Mouse (Mus musculus): ENCODE data around the gene Slc35b4.
A peak's percentile ranks its signal among the peaks of the same experiment; 100 is the strongest.

Slc35b4 gene

DNA sequence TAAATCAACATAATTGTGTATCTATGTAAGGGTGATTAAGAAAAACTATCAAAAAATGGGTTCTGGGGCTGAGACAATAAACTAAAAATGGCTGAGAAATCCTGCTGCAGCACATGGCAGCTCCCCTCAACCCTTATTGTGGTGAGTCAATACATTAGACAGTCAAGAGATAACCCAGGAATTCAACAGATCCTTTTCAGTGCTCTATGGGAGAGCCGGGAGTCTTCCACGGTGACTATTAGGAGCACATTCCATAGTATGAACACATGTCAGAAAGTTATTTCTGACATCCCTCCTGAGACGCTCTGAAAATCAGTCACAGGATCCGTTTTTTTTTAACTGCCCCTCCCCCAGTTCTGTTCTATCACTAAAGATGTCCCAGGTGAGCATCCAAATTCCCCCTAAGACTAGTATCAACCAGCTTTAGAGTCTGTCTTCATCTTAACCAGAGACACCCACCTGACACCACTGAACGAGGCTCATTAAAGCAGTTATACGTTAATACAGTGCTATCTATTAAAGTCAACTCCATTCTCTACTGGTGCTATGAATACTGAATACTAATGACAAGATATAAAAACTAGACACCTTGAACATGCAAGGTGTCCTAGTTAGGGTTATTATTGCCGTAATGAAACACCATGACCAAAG is 5.9 kb downstream of the Slc35b4 start:
- no peak for DNase-seq (ENCODE audit: low read depth, low spot score)

DNA sequence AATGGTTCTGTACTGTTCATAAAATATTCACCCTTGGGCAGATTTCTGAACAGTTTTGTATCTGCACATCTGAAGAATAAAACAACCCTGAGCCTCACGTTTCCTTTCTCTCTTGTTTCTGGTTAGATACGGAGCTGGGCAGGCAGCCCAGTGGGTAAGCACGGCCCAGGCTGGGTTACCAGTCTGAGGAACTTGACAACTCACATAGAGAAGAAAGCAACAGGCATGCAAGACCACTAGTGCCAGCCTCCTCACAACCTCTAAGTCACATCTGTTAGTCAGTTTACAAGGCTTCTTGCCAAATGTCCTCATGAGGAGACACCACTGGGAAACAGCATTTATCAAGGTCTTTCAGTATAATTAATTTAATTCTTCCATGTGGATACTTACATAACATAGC is 8.1 kb downstream of the Slc35b4 start:
- no peak for DNase-seq (ENCODE audit: low read depth, low spot score)

DNA sequence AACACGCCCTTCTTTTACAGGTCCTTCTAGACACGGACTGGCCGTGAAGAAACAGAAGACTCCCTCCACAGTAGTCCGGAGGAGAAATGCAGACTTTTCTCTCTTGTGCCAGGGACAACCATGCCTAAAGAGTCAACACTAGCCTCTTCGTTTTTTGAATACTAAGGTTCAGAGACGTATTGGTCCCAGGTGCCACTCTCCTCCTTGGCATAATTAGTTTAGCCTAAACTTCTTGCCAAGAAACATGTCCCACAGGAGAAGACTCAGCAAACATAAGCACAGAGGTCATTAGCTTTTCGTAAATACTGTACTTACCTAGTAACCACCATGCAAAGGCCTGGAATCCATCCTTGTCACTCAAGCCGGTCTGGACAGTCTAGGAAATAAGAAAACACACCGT is 13.9 kb downstream of the Slc35b4 start:
- DNase-seq (ENCODE audit: low read depth, low spot score) = no peak

DNA sequence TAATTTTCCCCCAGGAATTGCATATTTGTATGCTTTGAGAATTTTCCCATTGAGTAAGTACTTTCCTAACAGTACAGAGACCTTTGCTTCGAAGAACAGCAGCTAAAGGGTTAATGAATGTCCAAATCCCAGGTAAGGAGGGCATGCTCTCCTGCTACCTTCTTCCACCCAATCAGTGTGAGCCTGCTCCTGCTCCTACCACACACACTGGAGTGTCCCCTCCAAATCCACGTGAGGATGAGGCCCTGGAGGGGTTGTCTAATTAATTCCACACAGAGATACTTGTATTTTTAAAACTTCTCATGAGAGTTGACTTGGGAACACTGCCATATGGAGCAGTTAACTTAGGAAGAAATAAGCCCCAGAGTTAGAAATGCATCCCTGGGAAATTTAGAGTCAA is 14.3 kb downstream of the Slc35b4 start:
- no peak for DNase-seq (ENCODE audit: low read depth, low spot score)

DNA sequence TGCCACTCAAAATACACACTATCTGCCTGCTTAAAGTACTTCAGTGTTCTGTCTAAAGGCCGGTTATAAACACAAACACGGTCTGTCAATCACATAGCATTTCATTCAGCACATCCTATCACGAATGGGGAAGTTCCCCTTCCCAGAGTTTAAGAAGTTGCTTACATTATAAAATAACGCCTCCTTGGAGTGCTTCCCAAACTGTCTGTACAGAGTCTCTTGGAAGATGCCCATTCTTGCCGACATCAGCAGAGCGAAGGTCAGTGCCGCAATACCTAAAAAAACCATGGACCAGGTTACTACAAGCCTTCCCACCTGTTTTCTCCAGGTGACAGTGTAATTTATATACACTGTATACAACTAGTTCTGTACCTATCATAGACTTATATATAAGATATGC is 15.4 kb downstream of the Slc35b4 start:
- DNase-seq (ENCODE audit: low read depth, low spot score) = no peak

DNA sequence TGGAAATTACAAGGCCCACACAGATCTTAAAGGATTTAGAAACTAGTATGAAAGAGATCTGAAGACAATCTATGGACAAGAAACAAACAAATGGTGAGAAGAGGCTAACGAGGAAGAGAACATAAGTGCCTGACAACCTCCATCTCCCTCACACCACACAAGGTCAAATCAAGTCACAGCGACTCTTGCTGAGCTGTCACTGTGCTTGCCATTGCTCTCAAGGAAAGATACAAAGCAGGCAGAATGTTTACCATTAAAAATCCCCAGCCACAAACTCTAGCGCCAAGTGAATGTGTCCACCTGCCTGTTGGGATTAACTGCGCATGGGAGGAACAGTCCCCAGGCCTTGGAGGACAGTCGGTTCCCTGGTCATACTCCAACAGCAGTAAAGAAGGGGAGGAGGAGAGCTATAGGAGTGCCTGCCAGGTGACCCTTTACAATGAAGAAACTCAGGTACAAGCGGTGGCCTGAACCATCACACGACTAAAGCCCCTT is 16.0 kb downstream of the Slc35b4 start:
- DNase-seq (ENCODE audit: low read depth, low spot score) = no peak

DNA sequence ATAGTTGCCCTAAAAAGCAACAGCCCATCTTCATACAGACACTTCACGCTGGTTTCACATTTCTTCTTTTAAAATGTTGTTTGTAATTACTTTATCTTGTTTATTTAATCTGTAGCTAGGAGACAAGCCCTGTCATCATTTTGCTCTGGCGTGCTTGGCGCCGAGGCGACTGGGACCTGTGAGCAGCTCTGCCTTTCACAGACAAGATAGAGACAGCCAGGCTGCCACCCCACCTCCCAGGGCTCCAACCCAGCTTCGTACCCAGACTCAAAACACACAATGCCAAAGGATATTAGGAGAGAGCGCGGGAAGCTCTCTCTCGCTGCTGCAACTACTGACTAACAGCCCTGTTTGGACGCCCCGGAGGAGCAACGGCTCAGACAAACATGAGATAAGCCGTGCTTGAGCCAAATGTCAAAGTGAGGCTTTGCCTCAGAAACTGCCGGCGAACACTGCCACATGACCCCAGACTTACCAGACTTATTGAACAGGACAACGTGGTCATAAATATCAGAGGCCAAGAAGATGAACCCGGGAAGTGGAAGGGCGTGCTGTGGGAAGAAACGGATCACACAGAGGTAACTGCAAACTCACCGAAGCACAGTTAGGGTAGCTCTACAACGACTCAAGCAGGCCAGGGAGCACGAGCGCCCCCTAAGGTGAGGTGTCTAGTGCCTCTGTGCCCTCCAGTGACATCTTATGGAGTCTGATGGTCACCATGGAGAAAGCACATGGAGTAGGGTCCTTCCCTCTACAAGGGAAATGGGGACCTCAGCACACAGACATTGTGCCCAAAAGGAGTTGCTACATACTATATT is 16.7 kb downstream of the Slc35b4 start:
- no peak for DNase-seq (ENCODE audit: low read depth, low spot score)

DNA sequence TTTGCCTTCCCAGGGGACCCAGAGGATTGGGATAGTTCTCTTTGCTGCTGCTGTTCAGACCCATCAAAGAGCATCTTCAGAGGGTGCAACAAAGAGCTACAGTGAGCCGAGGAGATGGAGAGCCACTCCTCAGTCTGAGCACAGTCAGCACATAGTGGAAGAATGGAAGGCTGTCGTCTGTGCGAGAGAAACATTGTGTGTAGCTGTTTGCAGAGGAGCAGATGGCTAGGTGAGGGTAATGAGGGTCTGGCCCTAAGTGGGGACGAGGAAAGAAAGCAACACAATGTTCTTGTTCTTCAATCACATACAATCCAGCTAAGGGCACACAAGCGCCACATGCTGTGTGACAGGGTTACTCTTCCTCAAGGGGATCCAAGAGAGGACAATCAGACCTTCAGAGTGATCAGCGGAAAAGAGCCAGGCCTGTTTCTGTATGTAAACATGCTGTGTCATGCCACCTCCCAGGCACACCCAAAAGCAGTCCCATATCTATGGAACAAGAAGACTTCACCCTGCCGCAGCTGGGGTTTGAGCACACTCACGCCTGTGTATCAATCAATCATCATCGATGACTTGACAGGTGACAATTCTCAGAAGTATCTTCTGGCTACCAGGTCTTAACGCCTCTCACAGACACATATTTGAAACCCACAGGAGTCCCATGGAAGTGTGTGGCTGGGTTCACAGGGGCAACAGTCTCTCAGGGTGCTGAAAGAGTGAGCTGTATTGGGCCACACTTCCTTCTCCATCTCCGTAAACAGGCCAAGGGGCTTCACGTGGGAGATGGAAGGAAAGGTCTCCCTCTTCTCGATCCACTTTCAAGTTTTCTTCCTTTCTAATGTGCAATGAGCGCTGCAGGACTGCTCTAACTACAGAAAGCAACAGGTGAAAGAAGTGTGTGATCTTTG is 19.8 kb downstream of the Slc35b4 start:
- no peak for DNase-seq (ENCODE audit: low read depth, low spot score)

DNA sequence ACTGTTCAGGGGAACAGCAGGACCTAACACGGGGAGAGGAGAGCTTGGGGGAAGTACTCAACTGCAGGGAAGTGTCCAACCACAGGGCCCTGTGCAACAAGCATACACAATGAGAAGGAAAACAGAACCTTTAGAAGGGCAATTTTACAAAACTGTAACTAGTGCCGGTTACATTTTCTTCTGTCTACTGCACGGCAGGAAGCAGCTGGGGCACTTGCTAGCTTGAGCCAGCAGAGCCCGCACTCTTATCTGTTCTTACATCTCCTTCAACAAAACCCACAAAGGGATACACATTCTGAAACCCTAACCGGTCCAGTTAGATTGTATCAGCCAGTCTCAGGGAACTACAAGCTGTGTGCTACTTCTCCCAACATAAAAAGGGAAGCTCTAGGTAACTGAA is 20.9 kb downstream of the Slc35b4 start:
- no peak for DNase-seq (ENCODE audit: low read depth, low spot score)

DNA sequence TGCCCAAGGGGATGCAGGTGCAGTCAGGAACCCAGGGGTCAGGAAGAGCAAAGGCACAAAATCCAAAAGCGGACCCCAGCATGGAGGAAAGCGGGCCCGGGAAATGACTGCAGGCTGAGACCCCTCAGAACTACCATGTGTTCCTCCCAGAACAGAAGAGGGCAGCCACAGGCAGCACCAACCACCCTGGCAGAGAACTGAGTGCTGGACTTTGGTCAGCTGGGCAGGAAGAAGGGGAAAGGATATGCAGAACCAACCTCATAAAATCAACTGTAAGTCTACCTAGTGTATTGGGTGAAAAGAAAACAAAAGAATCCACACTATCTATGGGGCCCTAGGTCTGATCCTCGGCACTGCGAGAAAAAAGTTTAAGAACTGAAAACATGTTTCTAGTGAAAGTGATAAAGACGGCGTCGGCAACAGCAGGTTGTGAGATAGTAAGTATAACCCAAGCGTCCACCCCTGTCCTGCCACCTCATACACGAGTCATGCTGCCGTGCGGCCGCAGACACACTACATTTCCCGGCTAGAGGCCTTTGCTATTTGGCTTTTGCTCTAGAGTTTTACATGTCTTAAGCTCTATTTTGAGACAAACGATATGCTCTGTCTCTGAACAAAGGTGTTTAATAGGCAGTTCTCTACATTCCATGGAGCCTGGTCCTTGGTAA is 21.6 kb downstream of the Slc35b4 start:
- DNase-seq (ENCODE audit: low read depth, low spot score) = no peak

DNA sequence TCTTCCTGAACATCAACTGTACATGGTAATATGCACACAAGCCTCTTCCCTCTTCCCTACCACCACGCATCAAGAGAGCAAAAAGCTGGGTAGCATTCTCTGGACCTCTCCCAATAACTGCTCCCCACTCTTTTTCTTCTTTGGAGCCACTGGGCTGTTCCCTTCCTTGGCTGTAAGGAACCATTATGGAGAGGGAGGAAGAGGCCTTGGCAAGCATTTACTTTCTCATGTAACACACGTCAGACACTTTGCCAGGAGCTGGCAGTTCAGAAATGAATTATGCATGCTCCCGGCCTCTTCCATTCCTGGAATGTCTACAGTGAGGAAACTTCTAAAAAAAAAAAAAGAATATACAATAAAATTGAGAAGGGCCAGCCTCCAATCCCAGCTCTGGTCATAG is 22.7 kb downstream of the Slc35b4 start:
- DNase-seq (ENCODE audit: low read depth, low spot score) = peak; percentile 88

DNA sequence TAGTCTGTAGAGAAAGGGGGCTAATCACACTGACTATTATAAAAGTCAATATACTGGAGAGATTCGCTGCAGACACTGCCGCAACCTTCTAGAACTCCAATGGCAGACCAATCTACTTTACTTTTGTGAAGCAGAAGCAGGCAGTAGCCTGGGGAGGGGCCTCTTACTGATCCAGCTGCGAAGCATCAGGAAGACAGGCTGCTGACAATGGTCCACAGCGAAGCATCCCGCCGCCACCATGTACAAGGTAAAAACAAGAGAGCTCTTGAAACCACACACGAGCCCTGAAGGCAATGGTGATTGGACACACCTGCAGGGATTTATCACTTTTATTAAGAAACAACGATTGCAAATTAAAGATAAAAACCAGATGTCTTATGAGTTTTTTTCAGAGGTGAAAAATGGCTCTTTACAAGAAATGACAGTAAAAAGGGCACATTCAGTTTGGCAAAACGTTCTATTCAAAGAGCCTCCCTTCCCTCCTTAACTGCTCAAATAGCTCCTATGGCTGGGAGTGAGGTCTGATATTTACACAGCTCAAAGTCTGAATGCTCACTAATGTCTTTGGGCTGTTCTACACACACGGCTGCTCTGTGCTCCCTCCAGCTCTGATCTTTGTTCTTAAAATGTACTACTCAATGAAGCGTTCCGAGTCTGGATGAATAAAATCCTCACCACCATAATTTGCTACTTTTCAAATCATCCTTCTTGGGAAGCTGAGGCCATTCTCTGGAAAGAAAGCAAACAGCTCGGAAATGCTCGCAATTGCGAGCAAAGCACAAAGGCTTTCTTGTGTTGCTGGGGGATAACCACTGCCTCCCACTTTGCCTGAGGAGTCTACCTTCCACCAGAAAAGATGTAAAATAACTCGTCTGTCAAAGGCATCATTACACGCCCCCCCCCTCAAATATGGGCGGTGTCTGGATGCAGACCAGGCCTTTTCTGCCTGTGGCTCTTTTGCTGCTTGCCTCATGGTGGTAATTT is 23.6 kb downstream of the Slc35b4 start:
- DNase-seq (ENCODE audit: low read depth, low spot score) = peak; percentile 24

DNA sequence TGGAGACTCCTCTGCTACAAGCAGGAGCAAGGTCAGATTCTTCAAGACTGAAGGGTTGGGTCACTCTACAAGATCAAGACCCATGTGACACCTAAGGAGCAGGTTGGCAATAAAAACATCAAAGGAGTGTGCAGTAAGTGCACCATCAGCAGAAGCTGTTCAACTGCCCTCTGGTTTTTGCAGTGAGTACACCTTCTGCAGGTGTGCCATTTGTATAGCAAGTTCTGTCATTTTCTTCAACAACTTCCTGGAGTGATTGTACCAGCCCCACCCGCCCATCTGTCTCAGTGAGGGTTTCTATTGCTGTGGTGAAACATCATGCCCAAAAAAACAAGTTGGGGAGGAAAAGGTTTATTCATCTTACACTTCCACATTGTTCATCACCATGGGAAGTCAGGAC is 27.1 kb downstream of the Slc35b4 start:
- DNase-seq (ENCODE audit: low read depth, low spot score) = no peak

DNA sequence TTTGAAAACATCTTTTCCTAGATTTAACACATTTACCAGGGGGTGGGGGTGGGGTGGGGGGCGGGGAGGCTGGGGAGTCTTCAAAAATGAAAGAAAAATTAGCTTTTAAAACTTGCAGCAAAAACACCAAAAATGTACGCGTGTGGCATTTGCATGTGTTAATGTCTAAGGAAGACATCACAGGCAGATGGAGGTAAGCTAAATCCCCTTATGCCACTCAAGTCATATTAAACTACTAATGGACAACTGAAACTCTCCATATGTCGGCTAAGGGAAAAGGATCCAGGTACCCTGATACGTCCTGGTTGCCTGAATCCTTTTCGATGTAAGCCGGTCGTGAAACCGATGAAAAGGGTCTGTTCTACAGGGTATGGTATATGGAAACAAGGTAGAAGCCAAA is 27.8 kb downstream of the Slc35b4 start:
- no peak for DNase-seq (ENCODE audit: low read depth, low spot score)

DNA sequence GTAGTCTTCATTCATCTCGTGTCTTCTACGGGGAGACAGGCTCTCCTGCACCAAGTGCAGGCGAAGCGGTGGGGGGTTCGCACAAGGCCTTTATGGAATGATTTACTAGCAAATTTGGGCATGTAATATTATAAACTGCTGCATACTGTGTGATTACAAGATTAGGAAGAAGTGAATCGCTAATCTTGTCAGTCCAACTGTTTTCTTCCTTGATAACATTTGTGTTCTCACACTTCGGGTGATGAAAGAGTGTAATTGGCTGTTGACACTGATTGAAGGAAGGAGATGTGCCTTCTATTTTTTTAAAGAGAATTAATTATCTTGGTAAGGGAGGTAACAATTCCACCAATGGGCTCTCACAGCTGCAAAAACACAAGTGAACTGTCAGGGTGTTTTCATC is 28.3 kb downstream of the Slc35b4 start:
- DNase-seq (ENCODE audit: low read depth, low spot score) = no peak

DNA sequence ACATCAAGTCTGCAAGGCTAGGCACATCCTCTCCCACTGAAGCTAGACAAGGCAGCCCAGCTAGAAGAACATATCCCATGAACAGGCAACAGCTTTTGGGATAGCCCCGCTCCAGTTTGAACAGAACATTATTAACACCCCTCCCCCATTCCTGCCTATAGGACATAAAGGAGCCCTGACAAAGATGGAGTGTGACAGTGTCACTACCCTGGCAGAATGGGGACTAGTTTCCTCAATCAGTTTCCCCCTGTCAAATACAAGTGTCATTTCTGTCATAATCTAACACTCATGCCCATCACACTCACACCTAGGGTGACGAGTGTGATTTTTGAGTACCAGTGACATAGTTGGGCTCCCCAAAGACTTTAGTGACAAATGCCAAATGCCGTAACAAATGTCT is 28.9 kb downstream of the Slc35b4 start:
- no peak for DNase-seq (ENCODE audit: low read depth, low spot score)

DNA sequence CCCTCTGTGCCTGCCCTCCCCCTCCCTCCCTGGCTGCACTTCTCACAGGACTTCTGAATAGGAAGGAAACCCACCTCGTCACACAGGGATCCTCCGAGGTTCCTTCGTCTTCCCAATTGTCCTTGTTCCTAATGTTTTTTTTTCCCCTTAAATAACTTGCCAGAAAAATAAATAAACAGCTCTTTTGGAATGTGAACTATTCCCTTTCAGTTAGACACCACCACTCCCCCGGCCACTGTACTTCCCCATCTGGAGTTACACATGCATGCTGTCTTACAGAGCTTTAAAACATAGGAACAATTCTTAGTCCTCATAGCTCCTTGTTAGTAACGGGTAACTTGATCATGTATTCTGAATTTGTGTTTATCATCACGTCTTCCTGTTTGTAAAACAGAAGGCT is 30.9 kb downstream of the Slc35b4 start:
- no peak for DNase-seq (ENCODE audit: low read depth, low spot score)

DNA sequence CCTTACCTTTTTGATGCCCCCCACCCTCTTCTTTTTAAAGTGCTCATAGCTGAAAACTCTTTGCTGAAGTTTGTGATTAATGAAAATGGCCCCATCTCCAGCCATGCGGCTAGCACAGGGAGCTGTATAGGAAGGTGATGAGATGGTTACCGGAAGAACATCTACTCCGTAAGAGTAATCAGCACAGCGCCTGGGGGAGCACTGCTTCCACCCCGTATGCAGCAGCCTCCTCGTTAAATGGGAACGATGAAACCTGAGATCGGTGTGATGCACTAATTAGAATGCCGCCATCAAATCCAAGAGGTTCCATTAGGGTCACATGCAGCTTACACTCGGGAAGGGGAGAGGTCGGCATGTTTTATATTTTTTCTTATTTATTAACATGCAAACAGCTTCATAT is 34.0 kb downstream of the Slc35b4 start:
- DNase-seq (ENCODE audit: low read depth, low spot score) = no peak

DNA sequence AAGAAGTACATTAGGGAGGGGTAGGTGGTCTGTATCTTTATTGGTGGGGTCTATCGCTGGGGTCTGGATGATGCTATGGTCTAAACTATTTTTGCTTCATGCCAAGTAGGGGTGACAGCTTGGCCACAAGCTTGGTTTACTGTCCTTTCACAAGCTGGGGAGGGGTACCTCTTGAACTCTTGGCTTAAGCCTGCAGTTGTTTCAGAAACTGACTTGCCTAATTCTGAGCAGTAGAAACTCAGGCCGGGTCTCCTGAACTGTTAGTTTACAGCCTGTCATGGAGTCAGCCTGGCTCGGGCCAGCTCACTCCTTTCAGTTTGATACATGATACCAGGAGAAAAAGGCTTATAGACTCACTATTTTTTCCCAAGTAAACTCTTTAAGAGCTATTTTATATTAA is 38.5 kb downstream of the Slc35b4 start:
- no peak for DNase-seq (ENCODE audit: low read depth, low spot score)

DNA sequence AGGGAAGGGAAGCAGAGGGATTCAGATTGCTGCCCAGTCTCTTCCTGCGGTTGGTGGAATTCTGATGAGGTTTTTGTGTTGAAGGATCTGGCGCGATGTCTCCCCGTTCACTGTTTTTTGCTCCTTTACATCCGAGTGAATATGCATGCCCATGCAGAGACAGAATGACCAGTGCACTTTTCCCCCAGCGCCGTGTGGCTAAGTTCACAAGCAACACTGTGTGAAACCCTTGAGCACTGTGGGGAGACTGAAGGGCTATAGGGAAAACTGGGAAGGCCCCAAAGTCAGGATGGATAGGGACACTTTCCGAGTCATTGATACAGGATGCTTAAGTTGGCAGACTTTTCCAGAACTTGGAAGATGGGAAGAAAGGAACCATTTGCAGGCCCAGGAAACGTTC is 44.5 kb downstream of the Slc35b4 start:
- no peak for DNase-seq (ENCODE audit: low read depth, low spot score)
